Mouse (Mus musculus): Measurements from ENCODE around the gene Tbc1d14. TPM values are rescaled to one million over a fixed set of nuclear protein-coding genes. Genes with fewer than 3 reads are reported as not detected.
A peak's percentile ranks its signal among the peaks of the same experiment; 100 is the strongest.

The Tbc1d14 gene
- polyA plus RNA-seq, 1 experiment: 50.0 TPM

DNA sequence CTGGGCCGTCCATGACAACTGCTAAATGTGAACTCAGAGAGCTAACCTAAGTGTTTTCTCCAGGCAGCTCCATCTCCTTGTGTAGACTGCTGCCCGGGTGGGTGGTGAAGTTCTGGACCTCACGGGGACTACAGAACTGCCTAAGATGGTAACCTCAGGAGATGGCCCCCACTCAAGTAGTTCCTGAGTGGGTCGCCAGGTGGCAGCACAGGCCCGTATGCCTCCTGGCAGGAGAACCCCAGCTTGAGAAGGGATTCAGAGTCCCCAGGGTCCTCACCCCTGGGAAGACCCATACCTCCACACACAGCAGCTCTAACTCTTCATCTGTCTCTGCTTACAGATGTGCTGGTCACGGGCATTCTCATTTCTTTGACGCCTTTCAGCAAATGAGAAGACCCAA lies 130.3 kb downstream of the Tbc1d14 start:
- peak; percentile 91 for TF ChIP-seq CTCF (conservative IDR thresholded peaks at IDR 0.05; ENCODE audit: insufficient read depth, insufficient read length, low read depth, low read length)
- no peak for TF ChIP-seq POLR2A (IDR thresholded peaks at IDR 0.05; ENCODE audit: low read depth, low read length)
- H3K27me3 ChIP-seq (replicated peaks; ENCODE audit: control insufficient read depth, insufficient read depth, low read length): no peaks in the 10 kb centered on the region
- WGBS: 10% methylated on average over 7 of the region's 7 CpGs
- no peak overlapping the region for H3K27ac ChIP-seq (ENCODE audit: insufficient read depth, low read depth, low read length)
- no peak overlapping the region for H3K4me3 ChIP-seq (ENCODE audit: insufficient read depth, low read depth, low read length)
- peak; percentile 84 for DNase-seq
- H3K4me1 ChIP-seq (ENCODE audit: control insufficient read depth, insufficient read depth, low read length): peaks cover 10% of the 10 kb centered on the region; the same call in 1 of the 2 replicates
- no peaks in the 10 kb centered on the region for H3K36me3 ChIP-seq (ENCODE audit: control insufficient read depth, insufficient read depth, low read length)

DNA sequence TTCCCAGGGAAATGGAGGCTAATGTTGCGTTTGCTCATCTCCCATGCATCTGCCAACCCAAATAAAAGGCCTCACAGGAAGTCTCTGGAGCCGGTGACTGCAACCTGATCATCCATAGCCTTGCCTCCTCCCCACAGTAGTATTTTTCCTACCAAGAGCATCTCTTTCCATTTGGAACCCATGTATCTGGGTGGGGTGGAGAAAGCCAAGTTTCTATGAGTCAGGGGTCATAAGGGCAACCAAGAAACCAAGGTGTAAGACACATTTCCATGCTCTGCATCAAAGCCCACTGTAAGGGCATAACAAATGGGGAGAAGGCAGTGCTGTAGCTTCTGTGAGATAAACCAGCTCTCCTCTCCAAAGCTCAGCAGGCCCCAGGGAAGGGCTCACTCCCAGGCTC lies 131.8 kb downstream of the Tbc1d14 start:
- WGBS: 64% methylated on average over 2 of the region's 2 CpGs
- no peak overlapping the region for H3K27ac ChIP-seq (ENCODE audit: insufficient read depth, low read depth, low read length)
- TF ChIP-seq POLR2A (IDR thresholded peaks at IDR 0.05; ENCODE audit: low read depth, low read length): no peak
- H3K4me1 ChIP-seq (ENCODE audit: control insufficient read depth, insufficient read depth, low read length): peaks cover 5% of the 10 kb centered on the region; the same call in 1 of the 2 replicates
- H3K4me3 ChIP-seq (ENCODE audit: insufficient read depth, low read depth, low read length): no peak overlapping the region
- H3K27me3 ChIP-seq (replicated peaks; ENCODE audit: control insufficient read depth, insufficient read depth, low read length): no peaks in the 10 kb centered on the region
- no peak for DNase-seq
- no peaks in the 10 kb centered on the region for H3K36me3 ChIP-seq (ENCODE audit: control insufficient read depth, insufficient read depth, low read length)

DNA sequence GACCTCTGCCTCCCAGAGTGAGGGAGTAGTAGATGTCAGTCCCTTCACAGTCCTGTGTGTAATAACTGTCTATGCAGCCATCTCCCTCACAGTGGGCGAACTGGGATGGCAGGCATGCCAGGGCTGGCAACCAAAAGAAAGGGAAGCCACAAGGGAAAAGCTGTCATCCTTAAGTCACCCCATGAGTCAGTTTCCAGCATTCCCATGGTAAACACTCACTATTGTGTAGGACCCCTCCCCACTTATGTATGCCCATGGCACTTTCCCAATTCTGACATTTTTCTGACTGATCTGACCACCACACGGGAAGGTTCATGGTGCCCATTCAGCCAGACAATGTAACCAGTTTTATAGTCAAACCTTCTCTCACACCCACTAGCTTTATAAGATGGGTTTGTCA lies 132.4 kb downstream of the Tbc1d14 start:
- Histone ChIP-seq H3K27ac (ENCODE audit: insufficient read depth, low read depth, low read length) (no peak overlapping the region), H3K36me3 (ENCODE audit: control insufficient read depth, insufficient read depth, low read length) (no peaks in the 10 kb centered on the region), H3K4me1 (ENCODE audit: control insufficient read depth, insufficient read depth, low read length) (peaks cover under 1% of the 10 kb centered on the region; the same call in 1 of the 2 replicates), H3K27me3 (replicated peaks; ENCODE audit: control insufficient read depth, insufficient read depth, low read length) (no peaks in the 10 kb centered on the region), H3K4me3 (ENCODE audit: insufficient read depth, low read depth, low read length) (no peak overlapping the region)
- 78% methylated on average over 2 of the region's 2 CpGs for WGBS
- no peak for DNase-seq
- TF ChIP-seq CTCF (conservative IDR thresholded peaks at IDR 0.05; ENCODE audit: insufficient read depth, insufficient read length, low read depth, low read length) (no peak), POLR2A (IDR thresholded peaks at IDR 0.05; ENCODE audit: low read depth, low read length) (no peak)

DNA sequence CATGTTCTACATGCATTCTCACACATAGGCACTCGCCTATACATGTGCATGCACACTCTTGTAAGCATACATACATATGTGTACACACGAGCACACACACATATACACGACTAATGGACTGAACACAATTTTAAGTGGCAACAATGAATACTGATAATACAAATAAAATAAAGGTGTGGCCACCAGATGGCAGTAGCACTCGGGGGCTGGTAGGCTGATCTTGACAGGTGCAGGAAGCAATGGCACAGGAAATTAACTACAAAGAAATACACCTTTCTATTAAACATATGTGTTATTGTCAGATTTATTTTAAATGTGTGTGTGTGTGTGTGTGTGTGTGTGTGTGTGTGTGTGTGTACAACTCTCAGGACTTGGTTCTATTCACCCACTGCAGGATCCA lies 134.2 kb downstream of the Tbc1d14 start:
- no peaks in the 10 kb centered on the region for H3K27me3 ChIP-seq (replicated peaks; ENCODE audit: control insufficient read depth, insufficient read depth, low read length)
- WGBS: 9% methylated on average over 4 of the region's 4 CpGs
- H3K36me3 ChIP-seq (ENCODE audit: control insufficient read depth, insufficient read depth, low read length): no peaks in the 10 kb centered on the region
- DNase-seq: peak; percentile 65
- TF ChIP-seq CTCF (conservative IDR thresholded peaks at IDR 0.05; ENCODE audit: insufficient read depth, insufficient read length, low read depth, low read length) (peak; percentile 76), POLR2A (IDR thresholded peaks at IDR 0.05; ENCODE audit: low read depth, low read length) (no peak)
- H3K27ac ChIP-seq (ENCODE audit: insufficient read depth, low read depth, low read length): no peak overlapping the region
- no peaks in the 10 kb centered on the region; the same call in 1 of the 2 replicates for H3K4me1 ChIP-seq (ENCODE audit: control insufficient read depth, insufficient read depth, low read length)
- no peak overlapping the region for H3K4me3 ChIP-seq (ENCODE audit: insufficient read depth, low read depth, low read length)

DNA sequence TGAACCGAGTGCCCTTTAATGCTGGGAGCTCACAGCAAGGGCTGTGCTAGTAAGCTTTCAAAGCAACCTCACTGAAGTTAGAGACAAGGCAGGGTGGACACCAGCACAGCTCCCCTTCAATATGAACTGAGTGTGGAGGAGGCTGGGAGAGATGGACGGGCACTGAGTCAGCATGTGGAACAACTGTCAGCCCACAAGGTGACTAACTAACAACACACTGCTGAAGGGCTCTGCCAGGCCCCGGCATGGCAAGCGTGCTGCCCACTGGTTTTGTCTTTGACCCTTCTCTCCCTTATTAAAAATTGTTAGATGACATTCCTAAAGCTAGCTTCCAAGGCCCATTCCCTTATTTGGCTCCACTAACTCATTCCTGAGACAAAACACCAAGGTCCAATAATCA lies 135.4 kb downstream of the Tbc1d14 start:
- Histone ChIP-seq H3K27ac (ENCODE audit: insufficient read depth, low read depth, low read length) (no peak overlapping the region), H3K27me3 (replicated peaks; ENCODE audit: control insufficient read depth, insufficient read depth, low read length) (no peaks in the 10 kb centered on the region), H3K4me3 (ENCODE audit: insufficient read depth, low read depth, low read length) (no peak overlapping the region), H3K4me1 (ENCODE audit: control insufficient read depth, insufficient read depth, low read length) (no peaks in the 10 kb centered on the region), H3K36me3 (ENCODE audit: control insufficient read depth, insufficient read depth, low read length) (no peaks in the 10 kb centered on the region)
- no peak for TF ChIP-seq POLR2A (IDR thresholded peaks at IDR 0.05; ENCODE audit: low read depth, low read length)
- no peak for TF ChIP-seq CTCF (conservative IDR thresholded peaks at IDR 0.05; ENCODE audit: insufficient read depth, insufficient read length, low read depth, low read length)
- DNase-seq: no peak
- 64% methylated on average over 4 of the region's 4 CpGs for WGBS

DNA sequence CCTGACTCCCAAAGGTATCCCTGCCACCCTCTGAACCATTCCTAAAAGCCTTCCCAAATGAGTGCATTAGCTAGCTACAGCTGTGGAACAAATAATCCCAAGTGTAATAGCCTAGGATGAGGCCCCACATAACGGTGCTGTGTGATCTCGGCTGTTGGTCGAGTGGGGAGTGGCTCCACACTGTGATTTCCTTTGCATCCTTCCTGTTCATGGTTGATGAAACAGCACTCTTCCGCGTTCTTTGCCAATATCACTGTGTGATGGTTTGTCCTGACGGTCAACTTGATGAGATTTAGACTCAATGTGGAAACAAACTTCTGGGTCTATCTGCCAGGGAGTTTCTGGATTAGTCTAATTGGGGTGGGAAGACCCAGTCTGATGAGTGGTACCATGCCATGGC lies 140.3 kb downstream of the Tbc1d14 start:
- Histone ChIP-seq H3K4me1 (ENCODE audit: control insufficient read depth, insufficient read depth, low read length) (no peaks in the 10 kb centered on the region), H3K4me3 (ENCODE audit: insufficient read depth, low read depth, low read length) (no peak overlapping the region), H3K27ac (ENCODE audit: insufficient read depth, low read depth, low read length) (no peak overlapping the region), H3K36me3 (ENCODE audit: control insufficient read depth, insufficient read depth, low read length) (no peaks in the 10 kb centered on the region), H3K27me3 (replicated peaks; ENCODE audit: control insufficient read depth, insufficient read depth, low read length) (no peaks in the 10 kb centered on the region)
- WGBS: 59% methylated on average over 6 of the region's 6 CpGs
- DNase-seq: no peak
- no peak for TF ChIP-seq POLR2A (IDR thresholded peaks at IDR 0.05; ENCODE audit: low read depth, low read length)
- TF ChIP-seq CTCF (conservative IDR thresholded peaks at IDR 0.05; ENCODE audit: insufficient read depth, insufficient read length, low read depth, low read length): no peak

DNA sequence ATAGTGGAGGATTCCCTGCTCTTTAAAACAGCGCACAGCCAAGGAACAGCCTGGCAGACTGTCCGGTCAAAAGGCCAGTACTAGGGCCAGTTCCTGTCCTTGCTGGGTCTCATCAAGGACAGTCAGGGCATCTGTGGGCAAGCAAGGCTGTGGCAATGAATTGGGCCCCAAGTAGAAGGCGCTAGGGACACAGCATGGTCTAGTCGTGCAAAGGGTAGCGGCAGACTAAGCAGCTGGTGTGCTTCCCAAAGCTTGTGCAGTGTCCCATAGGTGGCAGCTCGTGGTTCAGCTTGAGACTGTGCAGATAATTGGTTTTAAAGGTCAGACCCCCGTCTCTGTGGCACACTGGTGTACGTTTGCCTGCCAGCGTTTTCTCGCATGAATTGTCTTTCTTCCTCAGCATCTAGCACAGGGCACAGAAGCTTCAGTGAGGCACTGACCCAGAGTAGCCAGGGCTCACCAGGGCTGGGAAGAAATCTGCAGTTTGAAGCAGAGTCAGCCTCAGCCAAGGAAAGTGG lies 141.1 kb downstream of the Tbc1d14 start:
- H3K27me3 ChIP-seq (replicated peaks; ENCODE audit: control insufficient read depth, insufficient read depth, low read length): no peaks in the 10 kb centered on the region
- H3K27ac ChIP-seq (ENCODE audit: insufficient read depth, low read depth, low read length): no peak overlapping the region
- DNase-seq: no peak
- no peak overlapping the region for H3K4me3 ChIP-seq (ENCODE audit: insufficient read depth, low read depth, low read length)
- H3K4me1 ChIP-seq (ENCODE audit: control insufficient read depth, insufficient read depth, low read length): no peaks in the 10 kb centered on the region
- no peaks in the 10 kb centered on the region for H3K36me3 ChIP-seq (ENCODE audit: control insufficient read depth, insufficient read depth, low read length)
- TF ChIP-seq POLR2A (IDR thresholded peaks at IDR 0.05; ENCODE audit: low read depth, low read length): no peak
- WGBS: 59% methylated on average over 10 of the region's 10 CpGs

DNA sequence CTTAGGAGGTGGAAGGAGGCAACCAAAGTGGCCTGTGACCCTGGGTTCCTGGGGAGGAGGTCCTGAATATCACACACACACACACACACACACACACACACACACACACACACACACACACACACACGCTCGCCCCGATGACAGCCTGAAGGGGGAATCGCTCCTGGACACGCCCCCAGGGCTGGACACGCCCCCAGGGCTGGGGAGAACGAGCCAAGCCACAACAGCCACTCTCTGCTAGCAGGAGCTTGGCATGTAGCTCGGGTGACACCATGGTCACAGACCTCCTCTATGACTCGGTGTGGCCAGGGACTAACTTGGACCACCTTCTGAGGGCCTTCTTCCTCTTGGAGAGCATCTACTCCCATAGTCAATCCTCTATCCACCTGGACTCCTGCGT lies 142.0 kb downstream of the Tbc1d14 start:
- no peak overlapping the region for H3K27ac ChIP-seq (ENCODE audit: insufficient read depth, low read depth, low read length)
- TF ChIP-seq CTCF (conservative IDR thresholded peaks at IDR 0.05; ENCODE audit: insufficient read depth, insufficient read length, low read depth, low read length): no peak
- no peak for TF ChIP-seq POLR2A (IDR thresholded peaks at IDR 0.05; ENCODE audit: low read depth, low read length)
- DNase-seq: no peak
- no peaks in the 10 kb centered on the region for H3K27me3 ChIP-seq (replicated peaks; ENCODE audit: control insufficient read depth, insufficient read depth, low read length)
- no peaks in the 10 kb centered on the region for H3K36me3 ChIP-seq (ENCODE audit: control insufficient read depth, insufficient read depth, low read length)
- H3K4me1 ChIP-seq (ENCODE audit: control insufficient read depth, insufficient read depth, low read length): no peaks in the 10 kb centered on the region
- no peak overlapping the region for H3K4me3 ChIP-seq (ENCODE audit: insufficient read depth, low read depth, low read length)
- 28% methylated on average over 10 of the region's 10 CpGs for WGBS
